Mouse (Mus musculus) adrenal gland, postnatal 4 days (tissue): ENCODE data around the gene Ttc16. TPM values are rescaled to one million over a fixed set of nuclear protein-coding genes. Genes with fewer than 3 reads are reported as not detected.

Experiments used
- DNase-seq, 2 experiments: peaks; one replicate each; pipeline ENCODE4 v3.0.0; 2021 to 2022; ENCODE audit warnings: low spot score in 2 of 2, mixed read lengths in 2 of 2
- total RNA-seq, 2 experiments: library from RNA; stranded (reverse); gene quantifications; 2 replicates each; pipeline ENCODE4 v1.2.3; 2021

Ttc16 gene
- total RNA-seq, 2 experiments from 2014 or later: 0.23 TPM; not detected in 1

GRCm38 (mm10) chr2:32781710-32782109 is 6.3 kb upstream of the Ttc16 start:
- no peak for DNase-seq

DNA sequence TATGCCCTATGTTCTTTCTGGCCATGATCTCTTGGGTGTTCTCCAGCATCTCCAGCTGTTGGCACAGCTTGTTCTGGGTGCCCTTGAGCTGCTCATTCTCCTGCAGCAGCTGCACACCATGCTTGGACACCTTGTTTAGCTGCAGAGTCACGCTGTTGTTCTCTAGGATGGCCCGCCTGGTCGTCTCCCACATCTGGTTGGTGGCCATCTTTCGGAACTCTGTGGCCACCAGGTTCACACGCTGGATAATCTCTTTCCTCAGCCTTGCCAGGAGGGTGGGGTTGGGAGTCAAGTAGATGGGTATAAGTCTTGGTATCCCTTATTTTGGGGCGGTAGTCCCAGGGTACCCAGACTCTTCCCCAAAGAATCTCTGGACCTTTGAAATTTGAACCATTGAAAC is 4.3 kb upstream of the Ttc16 start:
- no peak for DNase-seq

GRCm38 (mm10) chr2:32779131-32779530 is 3.7 kb upstream of the Ttc16 start:
- peak; percentile 24 to 49 for DNase-seq

DNA sequence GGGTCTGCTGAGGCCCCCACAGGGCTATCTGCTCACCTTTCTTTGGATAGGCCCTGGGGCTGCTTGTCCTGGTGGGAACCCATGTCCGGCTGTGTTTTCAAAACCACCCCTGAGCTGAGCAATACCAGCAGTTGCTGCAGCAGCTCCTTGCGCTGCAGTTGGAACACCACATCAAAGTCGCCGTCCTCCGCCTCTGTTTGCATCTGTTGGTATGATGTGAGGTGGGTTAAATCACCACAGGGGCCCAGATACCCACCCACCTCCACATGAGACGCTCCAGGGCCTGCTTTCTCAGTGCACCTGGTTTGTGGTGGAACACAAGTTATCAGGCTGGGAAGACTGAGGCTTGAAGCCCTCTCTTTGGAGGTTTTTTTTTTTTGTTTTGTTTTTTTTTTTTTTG is 2.6 kb upstream of the Ttc16 start:
- no peak for DNase-seq

DNA sequence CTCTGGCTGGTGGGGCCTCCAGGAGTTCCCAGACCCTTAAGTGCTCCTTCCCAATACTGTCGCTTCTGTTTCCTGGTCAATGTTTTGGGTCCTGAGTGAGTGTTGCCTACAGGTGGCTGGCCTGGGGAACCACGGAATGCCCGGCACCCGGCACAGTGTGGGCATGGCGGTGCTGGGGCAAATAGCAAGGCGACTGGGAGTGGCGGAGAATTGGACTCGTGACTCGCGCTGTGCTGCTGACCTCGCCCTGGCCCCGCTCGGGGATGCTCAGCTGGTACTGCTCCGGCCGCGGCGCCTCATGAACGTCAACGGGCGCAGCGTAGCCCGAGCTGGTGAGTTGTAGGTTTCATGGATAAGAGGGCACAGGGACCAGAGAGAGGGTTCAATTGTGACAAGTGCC is 759 bp upstream of the Ttc16 start:
- DNase-seq: no peak

DNA sequence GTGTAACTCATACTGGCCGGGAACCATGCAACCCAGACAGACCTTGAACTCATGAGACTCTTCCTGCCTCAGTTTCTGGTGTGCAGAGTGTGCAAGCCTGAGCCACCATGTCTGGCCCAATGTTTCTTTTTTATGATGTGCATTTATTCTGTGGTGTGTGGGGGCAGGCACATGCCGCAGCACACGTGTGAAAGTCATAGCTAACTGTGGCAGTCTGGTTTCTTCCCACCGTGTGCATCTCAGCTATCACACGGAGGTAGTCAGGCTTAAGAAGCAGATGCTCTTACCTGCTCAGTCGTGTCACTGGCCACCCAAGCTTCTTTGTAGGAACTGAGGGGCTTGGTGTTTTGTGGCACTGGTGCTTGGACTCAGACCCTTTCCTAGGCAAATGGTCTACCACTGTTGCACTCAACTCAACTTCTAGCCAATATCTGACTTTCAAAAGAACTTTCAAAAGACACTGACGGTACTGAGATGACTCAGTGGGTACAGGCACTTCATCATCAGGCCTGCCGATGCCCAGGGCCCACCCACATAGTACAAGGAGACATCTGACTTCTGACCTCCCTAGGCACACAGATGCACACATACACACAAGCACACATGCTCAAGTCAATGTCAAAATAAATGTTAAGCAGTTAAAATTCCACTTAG is 2.7 kb downstream of the Ttc16 start:
- no peak for DNase-seq

GRCm38 (mm10) chr2:32771886-32772285 is 3.5 kb downstream of the Ttc16 start:
- DNase-seq: no peak

GRCm38 (mm10) chr2:32769327-32770085 is 5.9 kb downstream of the Ttc16 start:
- no peak for DNase-seq

- no peak for DNase-seq
Observed at GRCm38 (mm10) chr2:32768661-32769285, 6.7 kb downstream of the Ttc16 start.

GRCm38 (mm10) chr2:32767241-32767640 is 8.2 kb downstream of the Ttc16 start:
- no peak for DNase-seq

DNA sequence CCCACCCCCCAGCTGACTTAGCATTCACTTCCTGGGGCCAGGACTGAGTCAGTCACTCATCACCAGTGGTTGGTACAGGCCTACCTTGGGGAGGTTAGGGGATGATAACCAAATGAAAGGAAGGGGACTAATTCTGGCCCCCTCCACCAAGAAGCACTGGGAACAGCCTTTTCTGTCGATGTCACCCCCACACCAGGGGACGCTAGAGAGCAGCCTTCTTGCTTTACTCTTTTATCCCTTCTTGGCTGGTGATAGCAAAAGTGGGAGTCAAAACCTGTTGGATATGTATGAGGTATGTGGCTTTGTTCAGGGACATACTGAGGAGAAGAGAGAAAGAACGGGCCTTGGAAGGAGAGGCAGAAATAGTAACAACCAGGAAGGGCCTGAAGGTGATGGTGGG is 12.1 kb downstream of the Ttc16 start:
- DNase-seq: no peak

DNA sequence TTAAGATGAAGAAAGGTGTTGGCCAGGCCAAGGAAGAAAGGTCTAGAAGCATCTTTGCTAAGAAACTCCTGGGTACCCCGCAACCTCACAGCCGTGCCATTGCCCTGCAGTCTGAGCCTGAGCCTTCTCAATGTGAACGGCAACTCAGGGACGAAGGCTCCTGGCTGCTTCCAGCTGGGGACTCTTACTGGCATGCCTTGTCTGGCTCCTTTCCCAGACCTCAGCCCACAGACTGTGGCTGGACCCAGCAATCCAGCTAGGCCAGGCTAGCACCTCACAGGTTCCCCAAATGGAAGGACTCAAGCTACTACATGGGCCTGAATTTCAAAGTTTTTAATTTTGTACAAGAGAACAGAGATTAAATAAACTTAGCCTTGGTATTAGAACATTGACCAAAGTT is 13.6 kb downstream of the Ttc16 start:
- DNase-seq: no peak

DNA sequence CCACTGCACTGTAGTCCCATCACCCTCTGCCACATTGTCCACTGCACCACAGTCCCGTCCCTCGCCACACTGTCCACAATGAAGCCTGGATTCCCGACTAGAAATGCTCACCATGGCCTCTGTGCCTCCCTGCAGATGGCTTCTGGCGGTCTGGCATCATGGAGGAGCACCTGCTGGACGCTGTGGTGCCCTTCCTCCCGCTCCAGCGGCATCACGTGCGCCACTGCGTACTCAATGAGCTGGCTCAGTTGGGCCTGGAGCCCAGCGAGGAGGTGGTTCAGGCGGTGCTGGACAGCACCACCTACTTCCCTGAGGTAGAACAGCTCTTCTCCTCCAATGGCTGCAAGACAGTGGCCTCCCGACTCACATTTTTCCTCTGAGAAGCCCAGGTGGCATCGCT is 14.1 kb downstream of the Ttc16 start:
- DNase-seq: no peak

DNA sequence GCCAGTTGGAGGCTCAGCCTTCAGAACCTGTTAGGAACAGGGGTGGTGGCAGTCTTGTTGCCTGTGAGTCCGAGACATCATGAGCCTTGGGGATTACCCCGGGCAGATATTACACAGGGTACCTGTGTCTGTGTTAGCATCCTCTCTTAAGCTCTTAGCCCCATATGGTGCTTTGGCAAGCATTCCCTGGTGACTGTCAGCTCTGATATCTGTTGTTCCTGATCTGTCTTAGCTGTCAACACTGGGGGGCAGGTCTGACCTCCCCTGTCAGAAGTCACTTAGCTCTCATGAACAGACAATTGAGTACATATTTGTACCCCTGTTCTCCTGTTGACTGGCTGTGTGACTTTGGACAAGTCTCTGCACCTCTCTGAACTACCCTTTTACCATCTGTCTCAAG is 16.4 kb downstream of the Ttc16 start:
- no peak for DNase-seq

DNA sequence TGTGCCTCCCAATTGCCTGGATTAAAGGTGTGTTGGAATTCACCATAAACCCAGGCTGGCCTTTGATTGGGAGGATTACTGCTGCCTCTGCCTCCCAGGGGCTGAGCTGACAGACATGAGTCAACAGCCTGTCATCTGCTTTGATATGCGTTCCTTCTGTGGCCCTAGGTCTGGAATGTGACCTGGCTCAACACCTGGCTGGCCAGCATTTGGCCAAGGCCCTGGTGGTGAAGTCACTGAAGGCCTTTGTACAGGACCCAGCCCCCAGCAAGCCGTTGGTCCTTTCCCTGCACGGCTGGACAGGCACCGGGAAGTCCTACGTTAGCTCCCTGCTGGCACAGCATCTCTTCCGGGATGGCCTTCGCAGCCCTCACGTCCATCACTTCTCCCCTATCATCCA is 16.9 kb downstream of the Ttc16 start:
- no peak for DNase-seq

DNA sequence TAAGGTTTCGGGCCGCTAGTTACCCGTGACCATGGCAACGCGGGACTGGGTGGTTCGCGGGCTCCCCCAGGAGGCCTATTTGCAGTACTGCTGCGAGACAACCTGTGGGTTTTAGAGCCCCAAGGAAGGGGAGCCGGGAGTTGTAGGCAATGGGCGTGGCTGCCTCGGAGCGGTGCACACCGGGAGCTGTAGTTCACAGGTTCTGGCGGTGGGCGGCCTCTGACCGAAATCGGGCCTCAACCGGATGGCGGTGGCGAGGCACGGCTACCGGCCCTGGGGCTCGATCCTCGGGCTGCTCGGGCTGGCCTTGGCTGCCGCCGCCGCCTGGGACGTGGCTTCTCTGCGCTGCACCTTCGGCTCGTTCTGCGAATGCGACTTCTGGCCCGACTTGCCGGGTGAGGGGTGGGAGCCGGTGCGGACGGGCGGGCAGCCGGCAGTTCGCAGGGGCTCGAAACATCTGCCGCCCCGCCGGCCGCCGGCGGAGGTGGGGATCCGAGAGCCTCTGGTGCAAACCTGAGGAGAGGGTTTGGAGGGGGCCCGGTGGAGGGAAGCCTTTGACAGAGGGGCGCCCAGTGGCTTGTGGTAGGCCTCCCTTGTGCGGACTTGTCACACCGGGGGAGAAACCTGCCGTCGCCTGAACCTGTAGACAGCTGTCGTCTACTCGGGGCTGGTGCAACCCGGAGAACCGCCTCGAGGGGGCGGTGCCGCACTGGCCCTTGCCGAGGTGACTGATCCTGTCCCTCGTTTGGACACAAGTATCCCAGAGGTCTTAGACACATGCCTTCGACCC is 18.2 kb downstream of the Ttc16 start, which contains the start of gene Tor2a:
Tor2a (plus strand) TSS at position 179 of the 790 bp plus-strand sequence.
- peak; percentile 93 to 94 for DNase-seq

DNA sequence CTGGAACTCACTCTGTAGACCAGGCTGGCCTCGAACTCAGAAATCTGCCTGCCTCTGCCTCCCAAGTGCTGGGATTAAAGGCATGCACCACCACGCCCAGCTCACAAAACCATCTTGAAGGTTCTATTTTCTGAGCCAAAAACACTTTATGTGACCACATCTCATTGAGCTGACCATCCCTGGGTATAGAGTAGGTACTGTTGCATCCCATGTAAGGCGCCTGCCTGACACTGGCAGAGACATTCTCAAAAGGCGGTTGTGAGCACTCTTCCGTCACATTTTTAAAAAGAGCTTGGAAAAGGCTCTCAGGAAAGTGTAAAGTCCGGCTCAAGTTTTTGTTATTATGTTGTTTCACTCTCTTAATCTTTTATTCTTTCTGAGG is 18.8 kb downstream of the Ttc16 start:
- DNase-seq: no peak

GRCm38 (mm10) chr2:32752181-32752580 is 23.3 kb downstream of the Ttc16 start:
- no peak for DNase-seq

GRCm38 (mm10) chr2:32751665-32752033 is 23.8 kb downstream of the Ttc16 start:
- DNase-seq: no peak

DNA sequence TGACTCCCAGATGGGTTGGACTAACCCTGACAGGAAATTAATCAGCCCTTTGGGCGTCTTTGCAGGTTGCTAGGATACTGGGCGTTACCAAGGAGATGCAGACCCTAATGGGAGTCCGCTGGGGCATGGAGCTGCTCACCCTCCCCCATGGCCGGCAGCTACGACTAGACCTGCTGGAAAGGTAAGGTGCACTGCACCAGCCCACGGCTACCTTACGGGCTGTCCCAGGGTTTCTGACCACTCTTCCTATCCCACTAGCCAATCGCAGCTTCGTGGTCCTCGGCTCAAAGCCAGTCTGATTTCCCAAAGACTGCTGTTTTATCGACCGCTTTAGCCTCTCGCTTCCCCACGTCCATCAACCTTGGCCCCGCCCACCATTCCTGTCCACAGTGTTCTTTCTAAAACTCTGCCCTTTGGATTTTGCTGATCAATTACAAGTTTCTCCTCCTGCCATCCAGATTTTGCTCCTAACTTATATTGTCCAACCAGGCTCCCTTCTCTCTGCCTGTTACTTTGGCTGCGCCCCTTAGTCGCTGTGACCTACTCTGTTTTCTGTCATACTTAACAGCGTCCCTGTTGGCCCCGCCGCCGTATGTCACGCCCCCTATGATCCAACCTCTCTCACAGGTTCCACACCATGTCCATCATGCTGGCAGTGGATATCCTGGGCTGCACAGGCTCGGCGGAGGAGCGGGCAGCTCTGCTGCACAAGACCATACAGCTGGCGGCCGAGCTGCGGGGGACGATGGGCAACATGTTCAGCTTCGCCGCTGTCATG is 24.4 kb downstream of the Ttc16 start:
- peak; percentile 28 to 56 for DNase-seq

DNA sequence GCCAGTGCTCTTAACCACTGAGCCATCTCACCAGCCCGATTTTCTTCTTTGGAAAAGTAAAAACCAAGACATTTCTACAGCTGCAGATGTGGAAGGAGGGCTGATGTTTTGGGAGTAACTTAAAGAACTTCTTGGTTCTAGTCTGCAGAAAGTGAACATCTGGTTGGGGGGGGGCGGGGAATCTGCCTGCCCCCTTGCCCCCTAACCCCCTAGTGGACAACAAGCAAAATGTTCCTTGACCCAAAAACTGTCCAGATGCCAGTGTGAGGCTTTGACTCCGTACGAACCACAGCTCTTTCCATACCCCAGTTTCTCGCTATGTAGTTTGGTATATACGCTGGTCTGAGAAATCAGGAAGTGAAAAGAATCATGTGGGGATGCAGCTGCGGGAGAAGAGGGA is 25.2 kb downstream of the Ttc16 start:
- no peak for DNase-seq
